Mouse (Mus musculus) inflammation-experienced regulatory T-cells, adult 6 months (primary cell): ENCODE data around the gene BC030867. TPM values are rescaled to one million over a fixed set of nuclear protein-coding genes. Genes with fewer than 3 reads are reported as not detected.
"Not testable (repeated sequence)": the region's sequence is repeated elsewhere in the genome, so short reads cannot be mapped to it uniquely, and the experiment has no call there.

Experiments used
- ATAC-seq: one replicate; pipeline ENCODE4 v1.8.0; 2017
- polyA plus RNA-seq, 3 experiments: library from polyadenylated mRNA; unstranded; fragments of 100-300 nt; shearing (Covaris generic); gene quantifications; one replicate each; pipeline ENCODE4 v1.2.1; 2017

Gene BC030867
- polyA plus RNA-seq, 3 experiments from 2014 or later: 0.95 to 7.0 (median 1.5) TPM

- ATAC-seq: no peak
These were observed 9.4 kb downstream of the BC030867 start for GRCm38 (mm10) chr11:102258095-102258494.

GRCm38 (mm10) chr11:102258521-102258920, 9.8 kb downstream of the BC030867 start:
- ATAC-seq: no peak

- ATAC-seq: no peak
These were observed 14.5 kb downstream of the BC030867 start for GRCm38 (mm10) chr11:102263211-102263610.

- no peak for ATAC-seq
These were observed 17.1 kb downstream of the BC030867 start for GRCm38 (mm10) chr11:102265816-102266215.

- ATAC-seq: no peak
These were observed 18.1 kb downstream of the BC030867 start for GRCm38 (mm10) chr11:102266631-102267355.

- peak; percentile 52 for ATAC-seq
These were observed 18.8 kb downstream of the BC030867 start for GRCm38 (mm10) chr11:102267480-102267879.

- ATAC-seq: no peak
These were observed 20.0 kb downstream of the BC030867 start, which contains the start of gene Asb16 for GRCm38 (mm10) chr11:102268520-102269244. Gene Asb16, plus strand, starts transcription at chr11:102268743.

GRCm38 (mm10) chr11:102276411-102276915, 27.8 kb downstream of the BC030867 start:
- no peak for ATAC-seq

- ATAC-seq: no peak
These were observed 29.1 kb downstream of the BC030867 start for GRCm38 (mm10) chr11:102277754-102278153.

GRCm38 (mm10) chr11:102279595-102279994, 30.9 kb downstream of the BC030867 start:
- no peak for ATAC-seq

GRCm38 (mm10) chr11:102280267-102280666, 31.6 kb downstream of the BC030867 start:
- ATAC-seq: not testable (repeated sequence)

- ATAC-seq: no peak
These were observed 35.2 kb downstream of the BC030867 start for GRCm38 (mm10) chr11:102283922-102284321.

- peak; percentile 97 for ATAC-seq
These were observed 35.9 kb downstream of the BC030867 start, which contains the start of gene Tmub2 for GRCm38 (mm10) chr11:102284501-102285094. Gene Tmub2, plus strand, starts transcription at chr11:102284931.

- ATAC-seq: peak; percentile 57
These were observed 36.6 kb downstream of the BC030867 start for GRCm38 (mm10) chr11:102285095-102285834.

- no peak for ATAC-seq
These were observed 38.8 kb downstream of the BC030867 start for GRCm38 (mm10) chr11:102287485-102287884.

- no peak for ATAC-seq
These were observed 39.5 kb downstream of the BC030867 start for GRCm38 (mm10) chr11:102288027-102288804.

GRCm38 (mm10) chr11:102288913-102289312, 40.2 kb downstream of the BC030867 start:
- no peak for ATAC-seq

- ATAC-seq: no peak
These were observed 40.9 kb downstream of the BC030867 start for GRCm38 (mm10) chr11:102289511-102290100.

- no peak for ATAC-seq
These were observed 41.5 kb downstream of the BC030867 start for GRCm38 (mm10) chr11:102290141-102290540.

GRCm38 (mm10) chr11:102291051-102291535, 42.4 kb downstream of the BC030867 start:
- no peak for ATAC-seq

GRCm38 (mm10) chr11:102293971-102294370, 45.3 kb downstream of the BC030867 start:
- no peak for ATAC-seq
